Comparison of ENCODE assay signal across 1 mouse cellular context in genomic region chr11:73323906-73324830, GRCm38 (mm10).
TF ChIP-seq lines count a peak whose summit lies in the region.

No protein-coding gene starts in this region.

TF ChIP-seq in CH12.LX, 34 proteins besides CTCF, POLR2A, EP300 and RAD21 (continued from another document):
- no peak for TF ChIP-seq USF2 (conservative IDR thresholded peaks at IDR 0.05; ENCODE audit: low read depth, low read length)
- TF ChIP-seq JUND (conservative IDR thresholded peaks at IDR 0.05; ENCODE audit: low read depth, low read length), result peak; percentile 79
